Mouse (Mus musculus) myocyte (in vitro differentiated cells): ENCODE measurements at regions not wholly inside any gene's neighbourhood (a gene's known extent, or its start where the extent isn't known, plus 50 kb on each side); places are given as distances from the start of the nearest gene placed in this dataset.

ENCODE experiments used
- H3K27me3 ChIP-seq: one replicate; pipeline ENCODE4 v1.6.1; 2011; ENCODE audit not compliant: control insufficient read depth, insufficient read depth, insufficient read length
- H3K36me3 ChIP-seq: one replicate; pipeline ENCODE4 v1.6.1; 2011; ENCODE audit not compliant: control insufficient read depth, insufficient read depth
- H3K4me2 ChIP-seq: one replicate; pipeline ENCODE4 v1.6.1; 2011; ENCODE audit warnings: low read depth, control low read depth
- H3K4me3 ChIP-seq: one replicate; pipeline ENCODE4 v1.5.1; 2011; ENCODE audit warnings: mild to moderate bottlenecking, control low read depth, moderate library complexity
- H3K79me2 ChIP-seq: one replicate; pipeline ENCODE4 v1.6.1; 2011; ENCODE audit not compliant: control insufficient read depth, insufficient read depth
- H3ac ChIP-seq: one replicate; pipeline ENCODE4 v1.6.1; 2011; ENCODE audit not compliant: control insufficient read depth, insufficient read length
- CEBPB ChIP-seq: IDR thresholded peaks from 2 replicates; pipeline ENCODE4 v1.6.1; 2011; ENCODE audit warnings: mild to moderate bottlenecking, moderate library complexity; ENCODE audit not compliant: poor library complexity, insufficient read depth, severe bottlenecking
- E2F4 ChIP-seq: IDR thresholded peaks from one replicate; pipeline ENCODE4 v1.6.1; 2011; ENCODE audit warnings: mild to moderate bottlenecking, control low read depth, moderate library complexity; ENCODE audit not compliant: insufficient read depth
- MAX ChIP-seq: IDR thresholded peaks from one replicate; pipeline ENCODE4 v1.6.1; 2011; ENCODE audit warnings: low read depth, mild to moderate bottlenecking, control low read depth
- MYOD1 ChIP-seq, 3 experiments: IDR thresholded peaks; one replicate each; pipeline ENCODE4 v1.6.1; 2011; ENCODE audit warnings: control low read depth in 2 of 3, low read depth in 2 of 3, mild to moderate bottlenecking in 2 of 3, moderate library complexity in 1 of 3; ENCODE audit not compliant: insufficient read length in 2 of 3, control insufficient read depth in 1 of 3
- MYOG ChIP-seq, 3 experiments: IDR thresholded peaks; one replicate each; pipeline ENCODE4 v1.6.1; 2011; ENCODE audit warnings: control low read depth in 2 of 3, low read depth in 2 of 3, mild to moderate bottlenecking in 2 of 3; ENCODE audit not compliant: insufficient read length in 2 of 3, control insufficient read depth in 1 of 3, insufficient read depth in 1 of 3
- POLR2A ChIP-seq: IDR thresholded peaks from one replicate; pipeline ENCODE4 v1.6.1; 2011; ENCODE audit warnings: low read depth, mild to moderate bottlenecking, control low read depth, moderate library complexity; ENCODE audit not compliant: insufficient read length
- POLR2AphosphoS2 ChIP-seq: IDR thresholded peaks from one replicate; pipeline ENCODE4 v1.6.1; 2011; ENCODE audit warnings: low read depth, control low read depth; ENCODE audit not compliant: insufficient read length
- REST ChIP-seq: IDR thresholded peaks from one replicate; pipeline ENCODE4 v1.6.1; 2011; ENCODE audit warnings: mild to moderate bottlenecking, control low read depth, moderate library complexity; ENCODE audit not compliant: insufficient read depth, insufficient read length
- SRF ChIP-seq: IDR thresholded peaks from one replicate; pipeline ENCODE4 v1.6.1; 2011; ENCODE audit warnings: low read depth; ENCODE audit not compliant: control insufficient read depth, insufficient read length
- TCF12 ChIP-seq: IDR thresholded peaks from one replicate; pipeline ENCODE4 v1.6.1; 2011; ENCODE audit warnings: mild to moderate bottlenecking, control low read depth; ENCODE audit not compliant: poor library complexity, insufficient read depth, severe bottlenecking
- TCF3 ChIP-seq: IDR thresholded peaks from one replicate; pipeline ENCODE4 v1.6.1; 2011; ENCODE audit warnings: low read depth, control low read depth; ENCODE audit not compliant: insufficient read length
- USF1 ChIP-seq: IDR thresholded peaks from one replicate; pipeline ENCODE4 v1.6.1; 2011; ENCODE audit warnings: low read depth, mild to moderate bottlenecking, control low read depth, moderate library complexity

GRCm38 (mm10) chr9:34427711-34428110 lies 58.0 kb upstream of the Kirrel3 start:
- no peak overlapping the region for H3K4me3 ChIP-seq
- no peak for TF ChIP-seq MYOD1 (IDR thresholded peaks at IDR 0.05; ENCODE audit: control insufficient read depth in 1 of 3, insufficient read length in 2 of 3, low read depth in 2 of 3)
- TF ChIP-seq CEBPB, result no peak
- no peak for TF ChIP-seq MYOG (IDR thresholded peaks at IDR 0.05; ENCODE audit: control insufficient read depth in 1 of 3, insufficient read depth in 1 of 3, insufficient read length in 2 of 3, low read depth in 2 of 3)
- TF ChIP-seq E2F4, result no peak
- TF ChIP-seq POLR2A, result no peak
- no peak for TF ChIP-seq TCF3
- no peak for TF ChIP-seq SRF
- TF ChIP-seq TCF12, result no peak
- TF ChIP-seq USF1, result no peak
- TF ChIP-seq POLR2AphosphoS2, result no peak
- TF ChIP-seq REST, result no peak
- no peak for TF ChIP-seq MAX
- no peaks in the 10 kb centered on the region for H3K36me3 ChIP-seq
- H3K79me2 ChIP-seq, result no peaks in the 10 kb centered on the region
- no peaks in the 10 kb centered on the region for H3K27me3 ChIP-seq
- no peak overlapping the region for H3K4me2 ChIP-seq
- no peak overlapping the region for H3ac ChIP-seq
